ENCODE assay signal across 20 mouse cellular contexts in the genomic region with DNA sequence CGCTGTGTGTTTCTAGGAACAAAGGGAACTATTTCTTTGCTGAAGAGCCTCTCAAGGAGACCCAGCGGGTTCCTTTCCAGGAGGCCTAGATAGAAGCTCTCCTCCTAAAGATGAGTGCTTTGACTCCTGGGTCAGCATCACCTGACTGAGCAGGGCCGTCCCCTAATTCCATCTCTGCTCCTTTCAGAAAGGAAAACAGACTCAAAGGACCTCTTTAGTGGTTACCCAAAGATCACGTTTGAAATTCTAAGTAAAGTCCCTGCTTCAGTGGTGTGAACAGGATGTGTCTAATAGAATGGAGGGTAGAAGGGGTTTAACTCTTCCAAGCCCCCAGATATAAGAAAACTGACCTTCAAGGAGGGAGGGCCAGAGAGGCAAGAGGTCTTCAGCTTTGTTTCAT.
DNase-seq lines count a peak whose midpoint lies in the region; ATAC-seq and TF ChIP-seq lines count a peak whose summit lies in the region.
"Had no signal": no experiment of that assay in that cellular context is flagged by ENCODE, and none has a peak within 500 bp of the region (broad histone marks: within the 10 kb centered on the region; RNA-seq: fewer than 3 reads in every experiment).

No protein-coding gene starts in this region.

- no peak overlapping the region for H3K9ac ChIP-seq in hindbrain, embryonic 13.5 days
- H3K9ac ChIP-seq in neural tube, embryonic 15.5 days (replicated peaks): no peak overlapping the region
- H3K9ac ChIP-seq: embryonic facial prominence, embryonic 13.5 days; forebrain, embryonic 12.5 days; heart, embryonic 12.5 days had no signal

- no peak for DNase-seq in hindbrain, embryonic 10.5 days (ENCODE audit: low spot score)
- DNase-seq in left cerebral cortex, adult 2 months (ENCODE audit: extremely low spot score in 1 of 2, low spot score in 2 of 2): no peak
- no peak for DNase-seq in left cerebral cortex, postnatal 10 days (ENCODE audit: extremely low spot score in 1 of 2, low spot score in 2 of 2)
- DNase-seq in neural tube, embryonic 10.5 days (ENCODE audit: extremely low spot score, low spot score): no peak
- DNase-seq: adrenal gland, postnatal 14 days; cerebellum, adult 11-12 months; cerebellum, adult 9-10 months; cerebellum, postnatal 25 days; gastrocnemius, postnatal 14 days; heart, adult 2 months; heart, postnatal 36 days had no signal

- 0 out of 2 replicates have a peak, but pooled peaks cover 4% of the 10 kb centered on the region for H3K4me1 ChIP-seq in hindbrain, embryonic 13.5 days (replicated peaks)
- H3K4me1 ChIP-seq in hindbrain, embryonic 10.5 days (replicated peaks): no peaks in the 10 kb centered on the region
- no peaks in the 10 kb centered on the region for H3K4me1 ChIP-seq in neural tube, embryonic 15.5 days
- H3K4me1 ChIP-seq: embryonic facial prominence, embryonic 13.5 days; forebrain, embryonic 12.5 days had no signal

- TF ChIP-seq CTCF in left cerebral cortex, adult 2 months (IDR thresholded peaks at IDR 0.05): no peak

- H3K36me3 ChIP-seq in hindbrain, embryonic 13.5 days: no peaks in the 10 kb centered on the region
- H3K36me3 ChIP-seq in hindbrain, embryonic 10.5 days: no peaks in the 10 kb centered on the region
- H3K36me3 ChIP-seq in neural tube, embryonic 15.5 days: no peaks in the 10 kb centered on the region
- H3K36me3 ChIP-seq: embryonic facial prominence, embryonic 13.5 days; forebrain, embryonic 12.5 days; heart, embryonic 12.5 days had no signal

- intact Hi-C loops in left cerebral cortex, adult 2 months (cut with DNase I): no loop called here
- intact Hi-C loops in left cerebral cortex, postnatal 10 days (cut with DNase I): no loop called here

- 16% methylated on average over 4 of the region's 4 CpGs for WGBS in hindbrain, embryonic 13.5 days
- 12% methylated on average over 4 of the region's 4 CpGs for WGBS in hindbrain, embryonic 10.5 days
- 29% methylated on average over 4 of the region's 4 CpGs for WGBS in neural tube, embryonic 15.5 days

- H3K9me3 ChIP-seq in hindbrain, embryonic 13.5 days: no peaks in the 10 kb centered on the region
- no peaks in the 10 kb centered on the region for H3K9me3 ChIP-seq in hindbrain, embryonic 10.5 days
- H3K9me3 ChIP-seq in neural tube, embryonic 15.5 days (replicated peaks): no peaks in the 10 kb centered on the region
- H3K9me3 ChIP-seq: embryonic facial prominence, embryonic 13.5 days; forebrain, embryonic 12.5 days; heart, embryonic 12.5 days had no signal

- no peak overlapping the region for H3K4me2 ChIP-seq in hindbrain, embryonic 13.5 days
- H3K4me2 ChIP-seq in neural tube, embryonic 15.5 days: no peak overlapping the region
- H3K4me2 ChIP-seq: embryonic facial prominence, embryonic 13.5 days; forebrain, embryonic 12.5 days; heart, embryonic 12.5 days had no signal

- no peak for ATAC-seq in hindbrain, embryonic 13.5 days (ENCODE audit: low FRiP score)
- ATAC-seq in neural tube, embryonic 15.5 days (ENCODE audit: low FRiP score): no peak
- no peak for ATAC-seq in megakaryocyte, adult 5-6 weeks (ENCODE audit: poor library complexity, severe bottlenecking)
- ATAC-seq: activated CD4-positive, CD25-positive, alpha-beta regulatory T cell, adult 4 months; forebrain, embryonic 16.5 days; Patski had no signal

- no peaks in the 10 kb centered on the region for H3K27me3 ChIP-seq in hindbrain, embryonic 13.5 days
- H3K27me3 ChIP-seq in hindbrain, embryonic 10.5 days (ENCODE audit: insufficient read depth, poor library complexity, severe bottlenecking): 0 out of 2 replicates have a peak, but pooled peaks cover 3% of the 10 kb centered on the region
- H3K27me3 ChIP-seq in neural tube, embryonic 15.5 days (replicated peaks): no peaks in the 10 kb centered on the region
- H3K27me3 ChIP-seq: embryonic facial prominence, embryonic 13.5 days; forebrain, embryonic 12.5 days; heart, embryonic 12.5 days had no signal

- H3K4me3 ChIP-seq in hindbrain, embryonic 13.5 days: no peak overlapping the region
- no peak overlapping the region for H3K4me3 ChIP-seq in hindbrain, embryonic 10.5 days
- H3K4me3 ChIP-seq in left cerebral cortex, adult 2 months: no peak overlapping the region
- no peak overlapping the region for H3K4me3 ChIP-seq in neural tube, embryonic 15.5 days (replicated peaks)
- H3K4me3 ChIP-seq: embryonic facial prominence, embryonic 13.5 days; forebrain, embryonic 12.5 days; heart, adult 2 months; heart, embryonic 12.5 days had no signal

- peak overlapping the region; percentile 30; the same call in 1 of the 2 replicates for H3K27ac ChIP-seq in hindbrain, embryonic 13.5 days
- H3K27ac ChIP-seq in hindbrain, embryonic 10.5 days: no peak overlapping the region
- peak overlapping the region; percentile 81 for H3K27ac ChIP-seq in left cerebral cortex, adult 2 months
- 0 out of 2 replicates have a peak overlapping the region, but pooled peaks have one; percentile 19 for H3K27ac ChIP-seq in neural tube, embryonic 15.5 days (replicated peaks)
- H3K27ac ChIP-seq: embryonic facial prominence, embryonic 13.5 days; forebrain, embryonic 12.5 days; heart, adult 2 months had no signal
